Mouse (Mus musculus): ENCODE data around the gene Hey2.

Hey2 gene

DNA sequence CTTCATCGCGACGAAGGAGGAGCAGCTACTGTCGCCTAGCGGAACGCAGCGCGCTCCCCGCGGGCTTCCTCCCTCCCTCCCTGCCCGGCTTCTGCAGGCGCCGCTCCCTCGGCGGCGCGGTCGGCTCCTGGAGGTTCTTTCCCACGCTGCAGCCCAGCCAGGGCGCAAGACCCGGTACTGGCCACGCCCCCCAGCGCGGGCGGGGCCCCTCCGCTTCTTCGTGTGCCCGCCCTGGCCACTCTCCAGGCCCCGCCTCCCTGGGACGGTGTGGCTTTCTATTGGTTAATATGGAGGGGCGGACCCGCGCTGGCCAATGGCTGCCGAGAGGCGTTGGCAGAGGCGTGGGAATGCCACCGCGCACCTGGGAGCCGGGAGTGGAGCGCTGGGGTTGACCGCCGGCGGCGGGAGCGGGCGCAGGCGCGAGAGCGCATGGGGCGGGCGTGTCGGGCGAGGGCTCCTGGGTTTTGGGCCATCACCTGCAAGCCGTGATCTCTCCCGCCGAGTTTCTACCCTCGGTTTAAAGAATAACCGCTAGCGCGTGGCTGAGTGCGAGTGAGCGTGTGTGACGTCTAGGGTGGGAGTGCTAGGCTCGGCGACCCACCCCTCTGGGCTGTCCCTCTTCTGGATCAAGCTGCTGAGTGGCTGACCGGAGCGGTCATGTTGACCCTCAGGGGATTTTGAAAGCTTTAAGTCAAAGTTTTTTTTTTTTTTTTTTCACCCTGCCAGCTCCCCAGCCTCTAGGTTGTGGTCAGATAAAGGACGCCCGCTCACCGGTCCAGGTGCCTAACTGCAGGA lies at the start of gene Hey2:
Gene Hey2 (minus strand): TSS at position 159 of the 795 bp plus-strand sequence.
- in situ Hi-C loops (cut with MboI; ENCODE audit: low sequenced_read_pairs), result no loop called here

GRCm38 (mm10) chr10:30883085-30883760 lies 40.6 kb upstream of the Hey2 start:
- in situ Hi-C loops (cut with MboI; ENCODE audit: low sequenced_read_pairs), result no loop called here

DNA sequence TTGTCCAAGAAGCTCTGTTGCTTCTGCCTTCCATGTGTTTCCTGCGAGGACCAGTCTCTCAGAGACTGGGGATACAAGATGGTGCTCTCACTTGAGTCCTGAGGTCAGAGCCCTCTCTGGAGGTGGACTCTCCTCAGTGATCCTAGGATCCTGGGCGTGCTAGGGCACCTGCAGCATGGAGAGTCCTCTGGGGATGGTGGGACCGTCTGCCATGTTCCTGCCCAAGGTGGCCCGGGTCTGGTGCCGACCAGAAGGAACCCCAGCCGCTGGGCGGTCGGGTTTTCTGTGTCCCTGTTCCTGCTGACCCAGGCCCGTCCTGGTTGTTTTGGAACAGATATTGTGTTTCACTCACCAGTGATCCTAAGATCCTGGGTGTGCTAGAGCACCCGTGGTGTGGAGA lies 38.5 kb upstream of the Hey2 start:
- in situ Hi-C loops (cut with MboI; ENCODE audit: low sequenced_read_pairs), result no loop called here

DNA sequence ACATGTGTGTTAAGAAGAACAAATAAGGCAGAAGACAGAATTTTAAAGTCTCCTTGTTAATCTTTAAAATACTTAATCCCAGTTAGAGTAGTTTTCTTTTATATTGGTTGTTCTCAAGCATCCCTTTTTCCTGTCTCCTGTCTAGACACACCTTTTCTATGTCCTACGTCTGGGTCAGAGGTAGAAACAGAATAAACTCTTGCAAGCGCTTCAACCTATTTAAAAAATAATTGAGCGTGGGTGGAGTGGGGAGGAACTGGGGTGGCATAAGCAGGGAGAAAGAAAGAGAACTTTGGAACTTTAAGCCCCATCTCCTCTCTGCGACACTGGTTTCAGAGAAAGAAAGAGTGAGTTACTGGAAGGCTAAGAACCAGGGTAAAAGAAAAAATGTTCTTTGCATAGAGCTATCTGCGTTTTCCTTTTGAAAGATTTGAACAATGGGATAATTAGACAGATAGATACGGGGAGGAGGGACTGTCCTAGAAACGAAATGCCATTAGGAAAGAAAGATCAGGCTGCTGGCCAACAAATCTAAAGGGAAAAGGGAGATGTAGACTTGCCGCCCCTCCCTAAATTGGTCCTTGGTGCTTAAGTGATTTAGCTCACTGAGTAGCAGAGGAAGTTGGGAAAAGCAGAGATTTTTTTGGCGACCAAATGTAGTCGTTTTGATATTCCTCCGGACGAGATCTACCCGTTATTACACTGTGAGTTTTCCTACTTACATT lies 2.7 kb upstream of the Hey2 start:
- in situ Hi-C loops (cut with MboI; ENCODE audit: low sequenced_read_pairs), result no loop called here

DNA sequence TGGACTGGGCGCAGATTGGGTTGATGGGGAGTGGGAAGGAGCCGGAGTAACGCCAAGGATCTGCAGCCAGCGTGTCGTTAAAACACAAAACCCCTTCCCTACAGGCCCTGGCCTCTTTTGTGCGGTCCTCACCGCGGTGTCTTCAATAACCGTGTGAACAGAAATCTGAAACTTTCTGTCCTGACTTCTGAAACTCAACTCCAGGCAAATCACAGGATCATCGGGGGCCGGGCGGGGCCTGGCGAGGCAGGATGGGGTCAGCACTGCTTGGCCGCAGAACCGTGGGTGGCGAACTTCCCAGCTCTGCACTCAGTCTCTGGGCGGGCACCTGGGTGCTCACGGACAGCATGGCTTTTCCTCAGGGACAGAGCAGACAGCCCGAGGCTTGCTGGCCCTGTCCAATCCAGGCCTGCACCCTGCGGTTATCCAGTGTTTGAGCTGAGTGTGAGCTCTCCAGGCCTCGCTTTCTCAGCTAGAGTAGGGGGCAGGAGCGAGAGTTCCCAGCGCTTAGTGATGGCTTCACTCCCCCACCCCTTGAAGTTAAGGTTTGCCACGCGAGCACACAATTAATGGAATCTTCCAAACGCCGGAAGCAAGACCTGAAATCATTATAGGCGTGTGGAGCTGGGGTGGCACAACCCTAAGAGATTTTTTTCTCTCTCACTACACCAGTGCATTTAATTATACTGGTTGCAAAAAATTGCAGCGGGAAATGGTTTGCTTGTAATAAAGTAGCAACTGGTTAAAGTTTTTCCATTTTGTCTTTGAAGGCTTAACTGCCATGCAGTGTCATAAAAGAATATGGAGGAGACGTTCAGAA lies 1.8 kb upstream of the Hey2 start:
- in situ Hi-C loops (cut with MboI; ENCODE audit: low sequenced_read_pairs), result no loop called here

GRCm38 (mm10) chr10:30843438-30844190 lies 1.0 kb upstream of the Hey2 start:
- in situ Hi-C loops (cut with MboI; ENCODE audit: low sequenced_read_pairs), result no loop called here

DNA sequence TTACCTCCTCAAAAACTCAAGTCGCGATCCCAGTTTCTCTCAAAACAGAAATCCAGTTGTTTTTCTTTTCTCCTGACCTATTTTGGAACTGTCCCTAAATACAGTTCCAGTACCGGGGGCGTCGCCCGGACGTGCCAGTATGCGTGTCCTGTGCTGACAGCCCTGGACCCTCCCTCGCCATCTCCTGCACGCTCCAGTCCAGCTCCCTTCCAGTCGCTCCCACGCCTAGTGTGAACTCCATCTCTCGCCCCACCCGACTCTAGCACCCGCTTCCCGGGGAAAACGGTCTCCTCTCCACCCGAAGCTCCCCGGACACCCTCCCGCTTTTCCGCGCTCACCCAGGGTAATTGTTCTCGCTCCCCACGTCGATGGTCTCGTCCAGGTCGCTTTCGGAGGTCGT lies 373 bp downstream of the Hey2 start:
- in situ Hi-C loops (cut with MboI; ENCODE audit: low sequenced_read_pairs), result no loop called here

DNA sequence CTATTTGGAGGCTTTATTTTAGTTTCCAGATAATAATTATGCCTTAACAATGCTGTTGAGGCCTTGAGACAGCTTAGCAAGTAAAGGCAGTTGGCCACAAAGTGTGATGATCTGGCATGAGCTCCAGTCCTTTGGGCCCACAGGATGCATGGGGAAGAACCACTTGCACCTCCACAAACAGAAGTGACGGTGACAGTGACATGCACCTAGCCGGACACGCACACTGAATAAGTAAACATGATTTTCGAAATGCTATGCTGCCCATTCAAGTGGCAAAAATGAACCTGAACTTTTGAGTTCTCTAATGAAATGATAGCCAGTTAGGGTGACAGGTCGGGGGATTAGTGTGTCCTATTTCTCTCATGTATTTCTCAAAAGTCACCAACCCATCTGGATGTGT lies 1.8 kb downstream of the Hey2 start:
- in situ Hi-C loops (cut with MboI; ENCODE audit: low sequenced_read_pairs), result no loop called here

GRCm38 (mm10) chr10:30838188-30838587 lies 4.4 kb downstream of the Hey2 start:
- in situ Hi-C loops (cut with MboI; ENCODE audit: low sequenced_read_pairs), result no loop called here

DNA sequence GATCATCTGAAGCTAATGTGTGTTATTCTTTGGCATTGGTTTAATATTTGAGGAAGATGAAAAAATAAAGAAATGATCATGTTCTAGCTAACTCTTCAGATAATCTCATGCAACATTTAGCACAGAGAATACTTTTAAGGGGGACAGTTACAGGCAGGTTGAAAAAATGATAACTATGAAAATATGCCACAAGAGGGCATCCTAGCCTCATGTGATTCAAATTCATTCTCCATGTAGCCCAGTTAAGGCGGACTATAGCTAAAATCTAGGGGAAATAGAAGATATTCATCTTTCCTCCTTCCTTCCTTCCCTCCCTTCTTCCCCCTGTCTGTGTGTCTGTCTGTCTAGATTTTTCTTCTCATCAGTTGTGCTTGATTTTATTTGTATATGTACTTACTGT lies 17.6 kb downstream of the Hey2 start:
- in situ Hi-C loops (cut with MboI; ENCODE audit: low sequenced_read_pairs), result loop anchor here (10.0 kb wide), 1 partner anchor 470 kb away; no protein-coding TSS in a partner anchor

GRCm38 (mm10) chr10:30810967-30811293 lies 31.7 kb downstream of the Hey2 start:
- in situ Hi-C loops (cut with MboI; ENCODE audit: low sequenced_read_pairs), result no loop called here

- in situ Hi-C loops (cut with MboI; ENCODE audit: low sequenced_read_pairs), result no loop called here
Observed at GRCm38 (mm10) chr10:30810247-30810966, 32.2 kb downstream of the Hey2 start.

DNA sequence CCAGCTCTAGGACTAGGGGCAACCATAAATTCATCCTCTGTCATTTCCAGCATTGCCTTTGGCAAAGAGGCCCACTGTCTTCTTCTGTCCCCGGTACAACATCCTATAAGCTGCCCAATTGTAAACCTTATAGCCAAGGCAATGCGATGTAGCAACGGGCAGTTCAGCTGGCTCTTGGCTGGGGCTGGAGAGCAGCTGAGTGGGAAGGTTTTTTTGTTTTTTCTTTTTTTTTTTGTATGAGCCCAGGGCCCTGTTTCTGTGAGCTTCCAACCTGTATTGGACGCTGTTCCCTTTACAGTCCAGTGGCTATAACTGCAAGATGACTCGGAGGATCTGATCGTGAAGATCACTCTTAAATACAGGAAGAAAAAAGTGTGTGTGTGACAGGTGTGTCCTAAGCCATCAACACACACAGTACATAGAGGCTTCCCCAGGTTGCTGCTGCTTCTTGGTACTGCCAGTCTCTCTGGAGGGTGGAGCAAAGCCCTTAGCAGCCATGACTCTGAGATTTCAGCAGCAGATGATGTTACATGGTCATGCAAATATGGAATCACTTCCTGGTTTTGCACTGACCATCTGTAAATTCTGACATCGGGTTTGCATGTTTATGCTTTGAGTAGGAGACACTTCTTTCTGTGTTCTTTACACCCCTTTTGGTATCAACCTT lies 38.9 kb downstream of the Hey2 start:
- in situ Hi-C loops (cut with MboI; ENCODE audit: low sequenced_read_pairs), result loop anchor here (10.0 kb wide), 1 partner anchor 179 kb away; the partner anchor contains the start of gene Hint3

DNA sequence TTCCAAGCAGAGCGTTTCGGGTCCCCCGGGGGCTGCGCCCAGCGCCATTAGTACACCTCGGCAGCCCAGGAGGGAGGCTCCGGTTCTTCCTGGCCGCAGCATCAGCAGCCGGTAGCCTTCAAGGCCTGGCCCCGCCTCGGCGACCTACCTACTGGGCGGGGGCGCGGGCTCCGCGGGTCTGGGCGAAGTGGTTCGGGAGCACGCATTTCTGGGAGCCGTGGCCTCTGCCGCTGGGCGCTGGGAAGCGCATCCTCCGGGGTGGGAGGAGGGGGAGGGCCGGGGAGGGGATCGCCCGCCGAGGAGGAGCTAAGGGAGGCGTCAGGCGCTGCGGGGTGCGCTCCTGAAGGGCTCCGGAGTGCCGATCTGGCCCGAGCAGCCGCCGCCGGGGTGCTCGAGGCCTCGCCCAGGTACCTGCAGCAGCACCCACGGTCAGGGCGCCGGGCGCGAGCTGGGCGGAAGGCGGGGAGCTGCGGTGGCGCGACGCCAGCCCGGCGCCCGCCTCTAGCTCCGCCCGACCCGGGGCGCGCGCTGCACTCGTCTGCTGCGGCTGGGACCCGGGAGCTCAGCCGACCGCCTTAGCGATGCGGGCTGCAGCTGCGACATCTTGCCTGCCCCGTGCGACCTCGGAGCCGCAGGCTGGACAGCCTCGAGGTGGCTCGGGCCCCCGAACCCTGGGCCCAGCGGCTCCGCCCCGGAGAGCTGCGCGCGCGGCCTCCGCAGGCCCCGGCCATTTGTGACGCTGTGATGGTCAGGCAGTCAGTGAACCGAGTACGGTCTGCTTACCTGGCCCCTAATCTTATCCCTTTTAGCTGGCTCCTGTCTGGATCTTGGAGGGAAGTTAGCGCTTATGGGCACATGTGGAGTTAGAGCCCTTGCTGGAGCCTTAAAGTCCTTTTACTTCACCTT lies 39.7 kb downstream of the Hey2 start, which contains the start of gene Ncoa7:
Gene Ncoa7 (minus strand): TSS at position 646 of the 906 bp plus-strand sequence.
- in situ Hi-C loops (cut with MboI; ENCODE audit: low sequenced_read_pairs), result loop anchor here (10.0 kb wide), 1 partner anchor 178 kb away; the partner anchor contains the start of gene Hint3

DNA sequence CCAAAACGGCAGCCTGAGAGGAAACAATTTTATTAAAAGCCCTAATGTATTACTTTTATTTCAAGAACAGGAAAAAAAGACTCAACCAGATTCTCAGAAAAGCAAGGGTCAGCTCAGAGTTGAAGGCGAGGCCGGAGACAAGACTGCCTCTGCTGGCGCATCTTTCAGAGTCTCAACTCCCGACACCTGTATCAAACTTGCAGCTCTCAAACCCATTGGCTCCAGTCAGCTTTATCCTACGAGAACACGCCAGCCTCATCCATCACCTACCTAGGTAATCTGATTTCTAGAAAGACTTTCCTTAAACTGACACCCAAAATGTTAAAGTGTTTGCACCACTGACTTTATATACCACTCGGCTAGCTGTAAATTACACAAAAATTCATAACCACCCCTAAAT lies 40.6 kb downstream of the Hey2 start:
- in situ Hi-C loops (cut with MboI; ENCODE audit: low sequenced_read_pairs), result loop anchor here (10.0 kb wide), 1 partner anchor 177 kb away; the partner anchor contains the start of gene Hint3

DNA sequence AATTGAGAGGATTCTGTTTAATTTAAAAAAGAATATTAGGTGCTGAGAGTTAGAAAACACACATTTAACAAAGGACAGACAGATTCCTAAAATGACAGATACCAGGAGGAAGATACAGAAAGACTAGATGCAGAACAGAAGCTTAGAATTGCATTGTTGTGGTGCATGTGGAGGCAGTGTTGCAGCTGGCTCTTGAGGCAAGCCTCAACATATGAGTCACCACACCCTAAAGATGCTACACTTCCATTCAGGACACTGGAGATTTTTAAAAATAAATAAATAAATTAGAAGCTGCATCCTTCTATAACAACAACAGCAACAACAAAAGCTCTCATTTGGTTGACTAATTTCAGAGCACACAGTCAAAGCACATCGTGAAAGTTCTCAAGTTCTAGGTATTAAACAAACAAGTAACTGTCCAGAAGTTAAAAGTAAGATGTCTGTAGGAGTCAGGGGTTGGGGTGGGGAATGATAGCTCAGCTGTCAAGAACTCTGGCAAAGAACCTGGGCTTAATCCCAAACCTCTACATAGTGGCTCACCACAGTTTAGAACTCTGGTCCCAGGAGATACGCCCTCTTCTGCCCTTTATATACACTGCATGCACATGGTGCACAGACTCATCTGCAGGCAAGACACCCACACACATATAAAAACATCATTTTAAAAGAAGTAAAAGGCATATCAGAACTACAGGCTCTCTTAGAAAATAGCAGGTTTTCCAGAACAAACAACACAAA lies 42.7 kb downstream of the Hey2 start:
- in situ Hi-C loops (cut with MboI; ENCODE audit: low sequenced_read_pairs), result loop anchor here (10.0 kb wide), 1 partner anchor 175 kb away; the partner anchor contains the start of gene Hint3
